Mouse (Mus musculus): Measurements from ENCODE around the gene Prkca. TPM values are rescaled to one million over a fixed set of nuclear protein-coding genes. Genes with fewer than 3 reads are reported as not detected.
A peak's percentile ranks its signal among the peaks of the same experiment; 100 is the strongest.

Prkca gene
- polyA plus RNA-seq, 1 experiment: 42.3 TPM

- Histone ChIP-seq H3K27ac (ENCODE audit: insufficient read depth, low read length) (no peak overlapping the region), H3K4me3 (ENCODE audit: insufficient read depth, low read length) (no peak overlapping the region), H3K4me1 (ENCODE audit: control insufficient read depth, insufficient read depth, low read length) (peaks cover 11% of the 10 kb centered on the region)
- TF ChIP-seq CTCF (IDR thresholded peaks at IDR 0.05; ENCODE audit: extremely low read depth, insufficient read depth, low read length) (no peak), POLR2A (IDR thresholded peaks at IDR 0.05; ENCODE audit: extremely low read depth, insufficient read depth, low read length) (no peak)
These were observed 276.6 kb downstream of the Prkca start for GRCm38 (mm10) chr11:108067161-108067560.

DNA sequence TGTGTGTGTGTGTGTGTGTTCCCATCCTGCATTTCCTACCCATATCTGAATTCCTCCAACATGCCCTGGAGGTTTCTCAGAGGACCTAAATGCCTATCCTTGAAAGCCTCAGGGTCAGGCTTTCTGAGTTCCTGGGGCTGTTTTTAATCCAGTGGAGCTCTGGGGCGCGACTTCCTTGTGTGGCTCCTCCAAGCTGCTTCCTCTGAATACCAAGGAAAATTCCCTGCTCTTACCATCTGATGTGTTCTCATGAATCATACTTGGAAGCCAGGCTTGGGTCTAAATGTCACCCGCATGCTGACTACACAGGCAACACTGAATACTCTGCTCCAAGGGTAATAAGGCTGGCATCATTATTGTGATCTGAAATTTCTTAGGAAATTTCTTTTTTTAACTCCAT is 279.3 kb downstream of the Prkca start:
- Histone ChIP-seq H3K4me1 (ENCODE audit: control insufficient read depth, insufficient read depth, low read length) (peaks cover 14% of the 10 kb centered on the region), H3K27ac (ENCODE audit: insufficient read depth, low read length) (peak overlapping the region; percentile 14; the same call in 1 of the 2 replicates), H3K4me3 (ENCODE audit: insufficient read depth, low read length) (no peak overlapping the region)
- no peak for TF ChIP-seq POLR2A (IDR thresholded peaks at IDR 0.05; ENCODE audit: extremely low read depth, insufficient read depth, low read length)
- TF ChIP-seq CTCF (IDR thresholded peaks at IDR 0.05; ENCODE audit: extremely low read depth, insufficient read depth, low read length): no peak

DNA sequence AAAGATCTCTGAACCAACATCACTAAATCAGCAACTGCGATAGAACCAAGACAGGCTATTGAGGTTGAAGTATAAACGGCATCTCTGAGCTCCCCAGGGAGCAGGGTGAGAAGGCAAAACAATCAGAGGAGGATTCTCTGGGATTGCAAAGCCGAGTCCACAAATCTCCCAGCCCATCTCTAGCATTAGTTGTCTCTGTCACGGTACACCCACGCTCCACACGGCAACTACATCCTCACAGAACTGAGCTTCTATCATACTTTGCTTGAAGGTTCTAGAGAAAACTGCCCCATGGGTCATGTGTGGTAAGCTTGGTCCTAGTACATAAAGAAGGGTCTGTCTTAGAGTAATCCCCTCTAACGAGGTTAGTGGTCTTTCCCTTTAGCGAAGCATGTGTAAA is 280.6 kb downstream of the Prkca start:
- H3K4me1 ChIP-seq (ENCODE audit: control insufficient read depth, insufficient read depth, low read length): peaks cover 14% of the 10 kb centered on the region
- H3K27ac ChIP-seq (ENCODE audit: insufficient read depth, low read length): peak overlapping the region; percentile 91
- no peak overlapping the region for H3K4me3 ChIP-seq (ENCODE audit: insufficient read depth, low read length)
- no peak for TF ChIP-seq POLR2A (IDR thresholded peaks at IDR 0.05; ENCODE audit: extremely low read depth, insufficient read depth, low read length)
- TF ChIP-seq CTCF (IDR thresholded peaks at IDR 0.05; ENCODE audit: extremely low read depth, insufficient read depth, low read length): no peak

DNA sequence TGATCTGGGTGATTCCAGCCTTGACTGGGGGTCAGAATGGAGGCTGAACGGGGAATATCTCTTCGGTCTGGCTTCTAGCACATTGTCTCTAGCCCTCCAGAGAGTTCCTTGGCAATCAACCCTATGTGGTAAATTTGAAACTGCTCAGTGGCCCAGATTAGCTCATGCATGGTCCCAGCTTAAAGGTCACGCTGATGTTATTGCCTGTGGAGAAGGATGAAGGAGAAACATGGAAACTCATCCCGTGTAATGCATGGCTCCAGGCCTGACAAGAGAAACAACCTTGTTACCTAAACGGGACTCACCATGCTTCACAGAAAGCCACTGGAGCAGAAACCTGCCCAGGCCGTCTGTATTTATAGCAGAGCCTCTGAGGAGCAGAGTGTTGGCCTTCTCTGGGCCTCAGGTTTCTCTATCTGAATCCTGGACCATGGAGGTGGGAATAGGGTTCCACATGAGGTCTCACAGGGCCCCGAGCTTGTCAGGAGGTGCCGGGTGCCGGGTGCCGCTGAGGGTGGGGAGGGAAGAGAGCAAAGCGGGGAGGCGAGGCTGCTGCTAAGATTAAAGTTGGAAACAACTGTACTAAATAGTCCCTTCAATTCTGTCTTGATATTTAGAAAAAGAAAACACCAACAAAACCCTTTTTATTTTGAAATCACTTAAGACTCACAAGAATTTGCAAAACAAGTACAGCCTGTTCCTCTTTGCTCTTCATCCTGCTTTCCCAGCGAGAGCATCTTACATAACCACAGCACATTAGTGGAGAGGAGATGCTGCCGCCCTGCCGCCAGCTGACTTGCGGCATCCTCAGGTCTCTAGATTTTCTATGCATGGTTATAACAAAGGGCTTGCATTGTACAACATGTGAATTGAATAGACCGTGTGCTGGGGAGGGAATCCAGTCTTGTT is 281.9 kb downstream of the Prkca start:
- Histone ChIP-seq H3K4me3 (ENCODE audit: insufficient read depth, low read length) (no peak overlapping the region), H3K27ac (ENCODE audit: insufficient read depth, low read length) (peak overlapping the region; percentile 91), H3K4me1 (ENCODE audit: control insufficient read depth, insufficient read depth, low read length) (peaks cover 18% of the 10 kb centered on the region)
- TF ChIP-seq CTCF (IDR thresholded peaks at IDR 0.05; ENCODE audit: extremely low read depth, insufficient read depth, low read length) (no peak), POLR2A (IDR thresholded peaks at IDR 0.05; ENCODE audit: extremely low read depth, insufficient read depth, low read length) (0 out of 2 replicates have a peak, but pooled peaks have one; percentile 11)

- Histone ChIP-seq H3K4me3 (ENCODE audit: insufficient read depth, low read length) (no peak overlapping the region), H3K27ac (ENCODE audit: insufficient read depth, low read length) (0 out of 2 replicates have a peak overlapping the region, but pooled peaks have one; percentile 29), H3K4me1 (ENCODE audit: control insufficient read depth, insufficient read depth, low read length) (peaks cover 12% of the 10 kb centered on the region)
- TF ChIP-seq POLR2A (IDR thresholded peaks at IDR 0.05; ENCODE audit: extremely low read depth, insufficient read depth, low read length): no peak
- TF ChIP-seq CTCF (IDR thresholded peaks at IDR 0.05; ENCODE audit: extremely low read depth, insufficient read depth, low read length): no peak
These were observed 286.6 kb downstream of the Prkca start for GRCm38 (mm10) chr11:108057138-108057537.

- Histone ChIP-seq H3K27ac (ENCODE audit: insufficient read depth, low read length) (no peak overlapping the region), H3K4me1 (ENCODE audit: control insufficient read depth, insufficient read depth, low read length) (peaks cover 8% of the 10 kb centered on the region), H3K4me3 (ENCODE audit: insufficient read depth, low read length) (no peak overlapping the region)
- TF ChIP-seq POLR2A (IDR thresholded peaks at IDR 0.05; ENCODE audit: extremely low read depth, insufficient read depth, low read length) (no peak), CTCF (IDR thresholded peaks at IDR 0.05; ENCODE audit: extremely low read depth, insufficient read depth, low read length) (no peak)
These were observed 289.1 kb downstream of the Prkca start for GRCm38 (mm10) chr11:108054647-108055046.

GRCm38 (mm10) chr11:108053746-108054145 is 290.0 kb downstream of the Prkca start:
- peaks cover 8% of the 10 kb centered on the region for H3K4me1 ChIP-seq (ENCODE audit: control insufficient read depth, insufficient read depth, low read length)
- TF ChIP-seq CTCF (IDR thresholded peaks at IDR 0.05; ENCODE audit: extremely low read depth, insufficient read depth, low read length) (no peak), POLR2A (IDR thresholded peaks at IDR 0.05; ENCODE audit: extremely low read depth, insufficient read depth, low read length) (no peak)

GRCm38 (mm10) chr11:108041669-108042068 is 302.1 kb downstream of the Prkca start:
- H3K27ac ChIP-seq (ENCODE audit: insufficient read depth, low read length): no peak overlapping the region
- TF ChIP-seq CTCF (IDR thresholded peaks at IDR 0.05; ENCODE audit: extremely low read depth, insufficient read depth, low read length) (no peak), POLR2A (IDR thresholded peaks at IDR 0.05; ENCODE audit: extremely low read depth, insufficient read depth, low read length) (no peak)
- 0 out of 2 replicates have a peak, but pooled peaks cover 2% of the 10 kb centered on the region for H3K4me1 ChIP-seq (ENCODE audit: control insufficient read depth, insufficient read depth, low read length)
- H3K4me3 ChIP-seq (ENCODE audit: insufficient read depth, low read length): no peak overlapping the region

More at GRCm38 (mm10) chr11:108053746-108054145, 290.0 kb downstream of the Prkca start:
- no peak overlapping the region for H3K4me3 ChIP-seq (ENCODE audit: insufficient read depth, low read length)
- no peak overlapping the region for H3K27ac ChIP-seq (ENCODE audit: insufficient read depth, low read length)

- TF ChIP-seq CTCF (IDR thresholded peaks at IDR 0.05; ENCODE audit: extremely low read depth, insufficient read depth, low read length) (no peak), POLR2A (IDR thresholded peaks at IDR 0.05; ENCODE audit: extremely low read depth, insufficient read depth, low read length) (no peak)
- H3K4me1 ChIP-seq (ENCODE audit: control insufficient read depth, insufficient read depth, low read length): 0 out of 2 replicates have a peak, but pooled peaks cover 2% of the 10 kb centered on the region
- H3K4me3 ChIP-seq (ENCODE audit: insufficient read depth, low read length): no peak overlapping the region
- H3K27ac ChIP-seq (ENCODE audit: insufficient read depth, low read length): no peak overlapping the region
These were observed 302.9 kb downstream of the Prkca start for GRCm38 (mm10) chr11:108040823-108041222.

DNA sequence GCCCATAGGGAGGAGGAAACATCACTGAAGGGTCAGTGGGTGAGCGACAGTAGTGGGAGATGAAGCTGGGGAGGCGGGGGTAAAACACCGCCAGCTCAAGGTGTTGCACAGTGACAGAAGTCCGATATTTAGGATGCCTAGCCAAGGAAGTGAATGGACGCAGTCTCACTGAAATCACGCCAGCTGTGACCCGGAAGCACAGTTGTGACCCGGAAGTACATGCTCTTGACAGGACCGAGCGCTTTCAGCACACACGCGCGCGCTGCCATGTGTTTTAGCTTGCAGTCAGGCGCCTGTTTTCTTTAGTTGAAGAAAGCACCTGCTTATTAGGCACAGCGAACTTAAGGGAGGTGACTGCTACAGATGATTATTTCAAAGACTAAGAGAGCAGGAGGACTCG is 304.0 kb downstream of the Prkca start:
- H3K4me1 ChIP-seq (ENCODE audit: control insufficient read depth, insufficient read depth, low read length): 0 out of 2 replicates have a peak, but pooled peaks cover 2% of the 10 kb centered on the region
- H3K27ac ChIP-seq (ENCODE audit: insufficient read depth, low read length): no peak overlapping the region
- TF ChIP-seq POLR2A (IDR thresholded peaks at IDR 0.05; ENCODE audit: extremely low read depth, insufficient read depth, low read length) (no peak), CTCF (IDR thresholded peaks at IDR 0.05; ENCODE audit: extremely low read depth, insufficient read depth, low read length) (no peak)

More for the DNA sequence above, 304.0 kb downstream of the Prkca start:
- no peak overlapping the region for H3K4me3 ChIP-seq (ENCODE audit: insufficient read depth, low read length)
